Mouse (Mus musculus): ENCODE results near the gene Txndc15. TPM values are rescaled to one million over a fixed set of nuclear protein-coding genes. Genes with fewer than 3 reads are reported as not detected.

Txndc15 gene
- polyA plus RNA-seq, 1 experiment, result 51.5 TPM

DNA sequence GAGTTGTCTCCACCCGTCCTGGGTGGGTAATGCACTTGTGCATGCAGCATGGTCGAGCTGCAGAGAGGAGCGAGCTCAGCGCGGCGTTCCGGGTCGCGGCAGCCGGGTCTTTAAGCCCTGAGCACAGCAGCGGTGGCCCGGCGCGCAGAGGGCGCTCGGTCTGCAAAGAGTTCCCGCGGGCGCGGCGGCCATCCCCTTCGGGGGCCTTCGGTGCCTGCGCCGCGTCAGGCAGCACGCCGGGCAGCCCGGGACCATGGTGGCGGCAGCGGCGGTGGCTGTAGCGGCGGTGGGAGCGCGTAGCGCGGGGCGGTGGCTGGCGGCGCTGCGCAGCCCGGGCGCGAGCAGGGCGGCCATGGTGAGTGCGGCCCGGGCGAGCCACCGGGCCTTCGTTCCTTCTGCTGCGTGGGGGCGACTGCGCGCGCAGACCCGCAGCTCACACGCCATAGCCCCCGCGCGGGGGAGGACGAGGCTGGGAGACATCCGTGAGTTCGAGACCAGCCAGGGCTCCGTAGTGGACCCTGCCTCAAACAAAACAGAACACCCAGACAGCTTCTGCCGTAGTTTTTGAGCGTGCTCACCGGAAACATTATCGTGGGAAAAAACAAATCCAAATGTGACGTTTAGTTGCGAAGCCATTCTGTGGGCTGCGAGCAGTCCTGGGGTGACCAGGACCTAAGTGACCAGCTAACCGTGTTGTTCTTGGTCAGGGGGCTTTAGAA, 12.8 kb downstream of the Txndc15 start, which contains the start of gene Pcbd2:
Gene Pcbd2, plus strand, starts transcription at position 249 of the 719 bp plus-strand sequence.
- Histone ChIP-seq H3K27ac (ENCODE audit: insufficient read depth, low read depth, low read length) (peak within 1 kb of the TSS; percentile 90), H3K4me1 (ENCODE audit: control insufficient read depth, insufficient read depth, low read length) (no peaks in the 10 kb centered on the region; the same call in 1 of the 2 replicates), H3K4me3 (ENCODE audit: insufficient read depth, low read length) (peak within 1 kb of the TSS; percentile 69)
- TF ChIP-seq POLR2A (IDR thresholded peaks at IDR 0.05; ENCODE audit: borderline replicate concordance, low read depth, low read length) (no peak), CTCF (IDR thresholded peaks at IDR 0.05; ENCODE audit: low read depth, low read length) (no peak)

DNA sequence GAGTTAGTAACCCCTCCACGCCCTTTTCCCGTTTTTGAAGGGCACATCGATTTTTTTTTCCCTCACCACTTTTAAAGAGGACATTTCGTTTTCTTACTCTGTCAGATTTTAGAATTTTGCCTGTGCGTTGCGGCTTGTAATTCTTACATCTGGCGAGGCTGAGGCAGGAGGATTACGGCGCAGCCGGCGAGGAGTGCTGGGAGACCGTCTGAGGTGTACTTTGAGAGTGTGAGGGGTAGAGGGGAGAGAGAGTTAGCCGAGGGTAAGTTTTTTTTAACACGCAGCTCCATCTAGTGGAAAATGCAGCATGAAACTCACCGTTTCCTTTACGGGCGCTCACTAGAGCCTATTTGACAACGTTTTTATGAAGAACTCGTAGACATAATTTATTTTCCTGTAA, 13.4 kb downstream of the Txndc15 start:
- H3K4me1 ChIP-seq (ENCODE audit: control insufficient read depth, insufficient read depth, low read length), result no peaks in the 10 kb centered on the region; the same call in 1 of the 2 replicates
- peak overlapping the region; percentile 69 for H3K4me3 ChIP-seq (ENCODE audit: insufficient read depth, low read length)
- H3K27ac ChIP-seq (ENCODE audit: insufficient read depth, low read depth, low read length), result peak overlapping the region; percentile 90
- TF ChIP-seq CTCF (IDR thresholded peaks at IDR 0.05; ENCODE audit: low read depth, low read length), result peak; percentile 42; the same call in 1 of the 2 replicates
- no peak for TF ChIP-seq POLR2A (IDR thresholded peaks at IDR 0.05; ENCODE audit: borderline replicate concordance, low read depth, low read length)

DNA sequence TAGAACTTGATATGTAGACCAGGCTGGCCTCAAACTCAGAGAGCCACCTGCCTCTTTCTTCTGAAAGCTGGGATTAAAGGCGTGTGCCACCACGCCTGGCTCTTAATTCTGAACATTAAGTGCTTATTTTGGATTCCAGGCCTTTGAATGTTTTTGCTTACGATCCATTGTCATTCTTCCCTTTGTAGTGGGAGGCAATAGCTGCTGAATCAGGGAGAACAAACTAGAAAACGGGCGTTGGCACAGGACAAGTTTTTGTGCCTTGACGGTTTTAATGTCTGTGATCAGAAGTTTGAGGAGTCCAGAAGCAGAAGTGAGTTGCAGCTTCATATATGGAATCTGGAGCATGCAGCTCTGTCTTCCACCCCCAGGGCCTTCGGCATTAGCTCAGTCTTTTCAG, 16.3 kb downstream of the Txndc15 start:
- no peaks in the 10 kb centered on the region; the same call in 1 of the 2 replicates for H3K4me1 ChIP-seq (ENCODE audit: control insufficient read depth, insufficient read depth, low read length)
- no peak for TF ChIP-seq POLR2A (IDR thresholded peaks at IDR 0.05; ENCODE audit: borderline replicate concordance, low read depth, low read length)
- no peak for TF ChIP-seq CTCF (IDR thresholded peaks at IDR 0.05; ENCODE audit: low read depth, low read length)
- no peak overlapping the region for H3K27ac ChIP-seq (ENCODE audit: insufficient read depth, low read depth, low read length)
- H3K4me3 ChIP-seq (ENCODE audit: insufficient read depth, low read length), result no peak overlapping the region

DNA sequence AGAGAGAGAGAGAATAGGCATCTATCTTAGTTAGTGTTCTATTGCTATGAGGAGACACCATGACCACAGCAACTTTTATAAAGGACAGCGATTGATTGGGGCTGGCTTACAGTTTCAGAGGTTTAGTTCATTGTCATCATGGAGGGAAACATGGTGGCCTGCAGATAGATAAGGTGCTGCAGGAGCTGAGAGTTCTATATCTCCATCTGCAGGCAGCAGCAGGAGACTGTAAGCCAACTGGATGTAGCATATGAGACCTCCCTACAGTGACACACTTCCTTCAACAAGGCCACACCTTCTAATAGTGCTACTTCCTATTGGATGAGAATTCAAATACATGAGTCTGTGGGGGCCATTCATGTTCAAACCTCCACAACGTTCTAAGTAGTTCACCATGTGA, 17.7 kb downstream of the Txndc15 start:
- H3K27ac ChIP-seq (ENCODE audit: insufficient read depth, low read depth, low read length), result no peak overlapping the region
- no peaks in the 10 kb centered on the region for H3K4me1 ChIP-seq (ENCODE audit: control insufficient read depth, insufficient read depth, low read length)
- no peak overlapping the region for H3K4me3 ChIP-seq (ENCODE audit: insufficient read depth, low read length)
- no peak for TF ChIP-seq POLR2A (IDR thresholded peaks at IDR 0.05; ENCODE audit: borderline replicate concordance, low read depth, low read length)
- TF ChIP-seq CTCF (IDR thresholded peaks at IDR 0.05; ENCODE audit: low read depth, low read length), result no peak

DNA sequence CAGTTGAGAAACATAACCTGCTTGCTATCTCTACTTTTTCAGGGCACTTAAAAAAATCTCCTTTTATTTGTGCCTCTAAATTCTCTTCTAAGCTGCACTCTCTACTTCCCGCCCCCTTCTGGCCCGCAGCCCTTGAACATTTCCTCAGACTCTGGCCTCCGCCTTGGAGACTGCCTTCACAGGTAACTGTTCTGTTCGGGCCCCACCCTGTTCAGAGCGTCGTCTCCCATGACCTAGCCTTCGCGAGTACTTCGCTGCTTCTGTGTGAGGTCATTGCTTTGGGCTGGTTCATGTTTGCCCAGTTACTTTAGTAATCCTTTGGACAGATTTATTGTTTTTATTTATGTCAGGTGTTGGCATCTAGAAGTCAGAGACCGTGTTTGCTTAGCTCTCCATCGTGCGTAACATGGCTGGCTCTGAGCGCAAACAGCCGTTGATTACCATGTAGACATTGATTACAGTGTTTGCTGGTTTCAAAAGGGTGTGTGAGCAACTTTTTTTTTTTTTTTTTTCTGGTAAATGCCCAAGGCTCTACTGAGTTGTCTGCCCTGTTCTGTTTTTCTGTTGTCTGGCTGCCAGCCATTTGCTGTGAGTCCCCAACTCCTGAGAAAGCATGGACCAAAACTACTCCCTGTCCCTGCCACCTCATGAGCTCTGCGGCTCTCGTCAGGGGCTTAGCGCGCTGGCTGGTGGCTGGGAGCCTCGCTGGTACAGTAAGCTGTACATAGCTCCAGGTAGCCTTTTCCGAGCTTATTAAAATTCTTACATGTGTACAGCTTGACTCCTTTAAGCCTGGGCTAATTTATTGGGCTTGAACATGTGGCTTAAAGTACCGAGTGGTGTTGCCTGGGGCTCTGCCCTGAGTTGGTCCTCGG, 19.4 kb downstream of the Txndc15 start:
- H3K4me1 ChIP-seq (ENCODE audit: control insufficient read depth, insufficient read depth, low read length), result no peaks in the 10 kb centered on the region
- H3K4me3 ChIP-seq (ENCODE audit: insufficient read depth, low read length), result no peak overlapping the region
- H3K27ac ChIP-seq (ENCODE audit: insufficient read depth, low read depth, low read length), result no peak overlapping the region
- no peak for TF ChIP-seq CTCF (IDR thresholded peaks at IDR 0.05; ENCODE audit: low read depth, low read length)

DNA sequence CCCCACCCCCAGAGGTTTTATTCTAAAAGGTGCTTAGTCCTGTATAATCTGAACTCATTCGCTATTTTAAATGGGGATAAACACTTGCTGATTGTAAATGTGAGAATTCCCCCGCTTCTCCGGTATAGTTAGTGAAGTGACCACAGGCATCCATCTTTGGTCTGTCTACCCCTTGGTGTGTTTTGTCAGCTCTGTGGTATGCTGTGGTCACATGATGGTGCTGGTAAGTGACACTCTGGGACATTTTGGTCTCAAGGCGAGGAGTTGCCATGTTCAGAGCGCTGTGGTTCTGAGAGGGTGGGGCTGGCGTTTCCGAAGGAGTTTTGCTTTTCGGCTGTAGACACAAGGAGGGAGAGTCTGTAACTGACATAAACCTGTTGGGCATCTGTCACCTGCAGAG, 23.4 kb downstream of the Txndc15 start:
- H3K27ac ChIP-seq (ENCODE audit: insufficient read depth, low read depth, low read length), result no peak overlapping the region
- TF ChIP-seq POLR2A (IDR thresholded peaks at IDR 0.05; ENCODE audit: borderline replicate concordance, low read depth, low read length) (no peak), CTCF (IDR thresholded peaks at IDR 0.05; ENCODE audit: low read depth, low read length) (no peak)
- no peak overlapping the region for H3K4me3 ChIP-seq (ENCODE audit: insufficient read depth, low read length)
- no peaks in the 10 kb centered on the region for H3K4me1 ChIP-seq (ENCODE audit: control insufficient read depth, insufficient read depth, low read length)

DNA sequence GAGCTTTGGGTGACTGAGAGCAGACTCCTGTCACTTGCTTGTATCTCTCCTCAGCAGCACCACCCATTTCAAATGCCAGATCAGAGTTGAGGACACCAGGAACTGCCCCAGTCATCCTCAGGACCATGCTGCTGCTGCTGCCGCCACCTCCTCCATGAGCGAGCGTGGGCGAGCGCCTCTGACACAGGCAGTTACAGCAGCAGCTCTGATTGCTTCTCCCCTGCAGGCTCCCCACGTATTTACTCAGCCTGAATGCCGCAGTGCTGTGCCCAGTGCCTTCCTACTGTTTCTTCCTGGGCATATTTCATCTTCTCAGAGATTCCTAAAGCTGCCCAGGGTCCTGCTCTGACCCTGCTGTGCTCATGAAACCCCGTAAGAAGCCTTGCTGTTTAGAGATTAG, 27.9 kb downstream of the Txndc15 start:
- Histone ChIP-seq H3K27ac (ENCODE audit: insufficient read depth, low read depth, low read length) (no peak overlapping the region), H3K4me1 (ENCODE audit: control insufficient read depth, insufficient read depth, low read length) (no peaks in the 10 kb centered on the region), H3K4me3 (ENCODE audit: insufficient read depth, low read length) (no peak overlapping the region)
- TF ChIP-seq POLR2A (IDR thresholded peaks at IDR 0.05; ENCODE audit: borderline replicate concordance, low read depth, low read length), result no peak
- no peak for TF ChIP-seq CTCF (IDR thresholded peaks at IDR 0.05; ENCODE audit: low read depth, low read length)

DNA sequence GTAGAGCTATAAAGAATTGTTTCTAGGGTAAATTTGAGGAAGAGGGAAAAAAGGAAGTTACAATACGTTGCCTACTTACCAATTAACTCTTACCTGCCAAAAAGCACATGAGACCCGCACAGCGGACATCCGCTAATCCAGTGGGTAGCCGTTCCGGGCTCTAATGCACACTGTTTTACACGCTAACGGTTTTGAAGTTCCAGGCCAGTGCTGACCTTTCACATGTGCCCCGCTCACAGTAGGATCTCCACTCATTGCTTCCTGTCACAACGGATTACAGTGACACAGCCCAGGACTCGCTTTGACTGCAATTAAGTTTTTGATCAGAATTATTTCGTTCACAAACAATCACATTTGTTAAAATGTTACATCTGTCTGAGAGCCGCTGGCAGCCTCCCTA, 39.9 kb downstream of the Txndc15 start:
- H3K27ac ChIP-seq (ENCODE audit: insufficient read depth, low read depth, low read length), result no peak overlapping the region
- H3K4me3 ChIP-seq (ENCODE audit: insufficient read depth, low read length), result no peak overlapping the region
- H3K4me1 ChIP-seq (ENCODE audit: control insufficient read depth, insufficient read depth, low read length), result peaks cover 3% of the 10 kb centered on the region; the same call in 1 of the 2 replicates
- TF ChIP-seq CTCF (IDR thresholded peaks at IDR 0.05; ENCODE audit: low read depth, low read length), result no peak
- TF ChIP-seq POLR2A (IDR thresholded peaks at IDR 0.05; ENCODE audit: borderline replicate concordance, low read depth, low read length), result no peak

DNA sequence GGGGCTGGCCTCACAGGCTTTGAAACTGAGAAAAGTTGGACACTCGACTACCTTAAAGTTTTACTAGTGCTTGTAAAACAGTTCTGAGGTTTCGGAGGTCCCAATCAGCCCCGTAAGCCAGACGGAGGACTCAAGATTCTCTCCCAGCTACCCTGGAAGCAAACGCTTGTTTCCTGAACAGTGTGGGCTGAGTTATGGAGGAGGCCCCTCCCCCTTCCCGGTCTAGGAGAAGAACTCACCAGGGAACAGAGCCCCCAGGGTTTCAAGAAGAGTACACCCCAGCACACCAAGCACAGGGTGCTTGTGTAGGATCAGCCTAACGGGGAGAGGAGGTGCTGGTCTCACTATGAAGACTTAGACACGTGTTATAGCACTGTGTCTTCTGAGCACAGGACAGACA, 42.3 kb downstream of the Txndc15 start:
- TF ChIP-seq POLR2A (IDR thresholded peaks at IDR 0.05; ENCODE audit: borderline replicate concordance, low read depth, low read length) (no peak), CTCF (IDR thresholded peaks at IDR 0.05; ENCODE audit: low read depth, low read length) (no peak)
- H3K27ac ChIP-seq (ENCODE audit: insufficient read depth, low read depth, low read length), result no peak overlapping the region
- no peak overlapping the region for H3K4me3 ChIP-seq (ENCODE audit: insufficient read depth, low read length)
- peaks cover 7% of the 10 kb centered on the region for H3K4me1 ChIP-seq (ENCODE audit: control insufficient read depth, insufficient read depth, low read length)

DNA sequence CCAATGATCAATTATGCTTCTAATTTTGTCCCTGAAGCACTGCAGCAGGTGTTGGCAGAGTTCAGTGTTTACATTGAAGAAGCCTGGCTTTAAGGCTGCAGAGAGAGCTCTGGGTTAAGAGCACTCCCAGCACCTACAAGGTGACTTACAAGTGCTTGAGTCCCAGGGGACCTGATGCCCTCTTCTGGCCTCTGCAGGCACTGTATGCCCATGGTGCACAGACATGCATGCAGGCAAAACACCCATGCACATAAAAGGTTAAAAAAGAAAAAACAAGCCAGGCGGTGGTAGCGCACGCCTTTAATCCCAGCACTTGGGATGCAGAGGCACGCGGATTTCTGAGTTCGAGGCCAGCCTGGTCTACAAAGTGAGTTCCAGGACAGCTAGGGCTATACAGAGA, 43.2 kb downstream of the Txndc15 start:
- TF ChIP-seq POLR2A (IDR thresholded peaks at IDR 0.05; ENCODE audit: borderline replicate concordance, low read depth, low read length) (no peak), CTCF (IDR thresholded peaks at IDR 0.05; ENCODE audit: low read depth, low read length) (no peak)

More for the DNA sequence above, 43.2 kb downstream of the Txndc15 start:
- no peak overlapping the region for H3K27ac ChIP-seq (ENCODE audit: insufficient read depth, low read depth, low read length)
- peaks cover 7% of the 10 kb centered on the region for H3K4me1 ChIP-seq (ENCODE audit: control insufficient read depth, insufficient read depth, low read length)
- no peak overlapping the region for H3K4me3 ChIP-seq (ENCODE audit: insufficient read depth, low read length)
